Mouse (Mus musculus) erythroblast, embryonic 14.5 days (primary cell): Measurements from ENCODE around the gene Fgfr2.

ENCODE experiments used
- GATA1 ChIP-seq: IDR thresholded peaks from 2 replicates; pipeline ENCODE4 v1.6.1; 2012; ENCODE audit warnings: low read length, inconsistent platforms, mixed read lengths
- TAL1 ChIP-seq: IDR thresholded peaks from 3 replicates; pipeline ENCODE4 v1.6.1; 2012; ENCODE audit warnings: low read length, inconsistent platforms, mixed read lengths

DNA sequence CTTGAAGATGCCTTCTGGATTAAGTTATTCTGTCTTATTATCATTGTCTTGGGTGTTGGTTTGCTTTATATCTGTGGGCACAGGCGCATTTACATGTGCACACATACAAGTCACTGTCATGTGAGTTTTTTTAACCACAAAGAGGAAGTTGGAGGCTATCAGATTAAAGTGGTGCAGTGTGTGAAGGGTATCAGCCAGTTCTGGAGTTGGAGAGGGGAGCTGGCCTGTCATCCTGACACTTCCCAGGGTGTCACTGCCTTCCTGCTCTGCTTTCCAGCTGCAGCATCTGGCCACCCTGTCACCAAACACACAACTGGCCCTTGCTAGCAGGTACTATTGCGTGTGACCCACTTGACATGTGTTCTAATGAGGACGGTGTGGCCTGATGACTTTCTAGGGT lies 436.6 kb downstream of the Fgfr2 start:
- TF ChIP-seq TAL1 (no peak), GATA1 (no peak)
